Mouse (Mus musculus): ENCODE measurements around the gene Igf2. TPM values are rescaled to one million over a fixed set of nuclear protein-coding genes. Genes with fewer than 3 reads are reported as not detected.

The Igf2 gene
- polyA plus RNA-seq, 1 experiment from 2014 or later = 131 TPM

GRCm38 (mm10) chr7:142655633-142656032 lies 11.0 kb downstream of the Igf2 start:
- H3K4me3 ChIP-seq (ENCODE audit: low read depth, low read length) = no peak overlapping the region
- H3K27me3 ChIP-seq (ENCODE audit: control insufficient read depth, insufficient read depth, low read length) = peaks cover 75% of the 10 kb centered on the region
- ATAC-seq (ENCODE audit: low FRiP score) (no peak), DNase-seq (ENCODE audit: low spot score, missing footprints) (no peak)
- no peaks in the 10 kb centered on the region for H3K36me3 ChIP-seq (ENCODE audit: control insufficient read depth, insufficient read depth, low read length)
- H3K27ac ChIP-seq (ENCODE audit: low read depth, low read length) = no peak overlapping the region
- no peak overlapping the region for H3K9ac ChIP-seq (ENCODE audit: low read length)
- WGBS = 6% methylated on average over 11 of the region's 11 CpGs
- no peak overlapping the region for H3K4me2 ChIP-seq
- H3K4me1 ChIP-seq (ENCODE audit: control insufficient read depth, insufficient read depth, low read length) = peaks cover 16% of the 10 kb centered on the region
- H3K9me3 ChIP-seq (ENCODE audit: control insufficient read depth, low read length) = no peaks in the 10 kb centered on the region

GRCm38 (mm10) chr7:142653726-142654125 lies 12.9 kb downstream of the Igf2 start:
- Histone ChIP-seq H3K4me1 (ENCODE audit: control insufficient read depth, insufficient read depth, low read length) (peaks cover 5% of the 10 kb centered on the region), H3K27ac (ENCODE audit: low read depth, low read length) (no peak overlapping the region), H3K9ac (ENCODE audit: low read length) (no peak overlapping the region), H3K4me3 (ENCODE audit: low read depth, low read length) (no peak overlapping the region), H3K36me3 (ENCODE audit: control insufficient read depth, insufficient read depth, low read length) (no peaks in the 10 kb centered on the region), H3K27me3 (ENCODE audit: control insufficient read depth, insufficient read depth, low read length) (peaks cover 56% of the 10 kb centered on the region), H3K9me3 (ENCODE audit: control insufficient read depth, low read length) (no peaks in the 10 kb centered on the region), H3K4me2 (no peak overlapping the region)
- 5% methylated on average over 18 of the region's 18 CpGs for WGBS
- DNase-seq (ENCODE audit: low spot score, missing footprints) = no peak
- ATAC-seq (ENCODE audit: low FRiP score) = no peak

GRCm38 (mm10) chr7:142646676-142647075 lies 19.9 kb downstream of the Igf2 start:
- Histone ChIP-seq H3K27ac (ENCODE audit: low read depth, low read length) (no peak overlapping the region), H3K27me3 (ENCODE audit: control insufficient read depth, insufficient read depth, low read length) (no peaks in the 10 kb centered on the region), H3K9me3 (ENCODE audit: control insufficient read depth, low read length) (no peaks in the 10 kb centered on the region), H3K9ac (ENCODE audit: low read length) (no peak overlapping the region), H3K36me3 (ENCODE audit: control insufficient read depth, insufficient read depth, low read length) (no peaks in the 10 kb centered on the region), H3K4me3 (ENCODE audit: low read depth, low read length) (no peak overlapping the region), H3K4me1 (ENCODE audit: control insufficient read depth, insufficient read depth, low read length) (no peaks in the 10 kb centered on the region), H3K4me2 (no peak overlapping the region)
- 27% methylated on average over 6 of the region's 6 CpGs for WGBS
- DNase-seq (ENCODE audit: low spot score, missing footprints) (no peak), ATAC-seq (ENCODE audit: low FRiP score) (no peak)

DNA sequence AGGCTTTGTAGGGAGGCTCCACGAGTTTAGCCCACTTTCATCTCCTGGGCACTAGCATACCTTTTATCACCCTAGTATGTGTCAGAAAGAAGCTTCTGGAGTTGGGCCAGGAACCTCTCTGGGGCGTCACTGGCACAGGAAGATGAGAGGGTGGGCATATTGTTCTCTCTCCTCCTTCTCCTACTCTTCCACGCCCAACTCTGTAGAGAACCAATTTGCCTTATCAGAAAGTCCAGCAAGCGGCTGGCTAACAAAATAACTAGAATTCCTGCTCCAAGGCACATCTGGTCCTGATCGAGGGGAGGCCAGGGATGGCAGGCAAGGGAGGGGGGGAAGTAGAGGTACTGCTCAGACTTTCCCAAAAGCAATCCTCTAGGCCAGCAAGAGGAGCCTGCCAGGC lies 21.6 kb downstream of the Igf2 start:
- DNase-seq (ENCODE audit: low spot score, missing footprints) (no peak), ATAC-seq (ENCODE audit: low FRiP score) (no peak)
- Histone ChIP-seq H3K9ac (ENCODE audit: low read length) (no peak overlapping the region), H3K4me1 (ENCODE audit: control insufficient read depth, insufficient read depth, low read length) (no peaks in the 10 kb centered on the region), H3K4me3 (ENCODE audit: low read depth, low read length) (no peak overlapping the region), H3K36me3 (ENCODE audit: control insufficient read depth, insufficient read depth, low read length) (no peaks in the 10 kb centered on the region), H3K27ac (ENCODE audit: low read depth, low read length) (no peak overlapping the region), H3K27me3 (ENCODE audit: control insufficient read depth, insufficient read depth, low read length) (no peaks in the 10 kb centered on the region), H3K9me3 (ENCODE audit: control insufficient read depth, low read length) (no peaks in the 10 kb centered on the region), H3K4me2 (no peak overlapping the region)
- 56% methylated on average over 5 of the region's 5 CpGs for WGBS

- no peak for ATAC-seq (ENCODE audit: low FRiP score)
- Histone ChIP-seq H3K9ac (ENCODE audit: low read length) (no peak overlapping the region), H3K27ac (ENCODE audit: low read depth, low read length) (no peak overlapping the region)
These were observed 30.4 kb downstream of the Igf2 start for GRCm38 (mm10) chr7:142636178-142636577.

GRCm38 (mm10) chr7:142630691-142631090 lies 35.9 kb downstream of the Igf2 start:
- no peak overlapping the region for H3K9ac ChIP-seq (ENCODE audit: low read length)
- no peaks in the 10 kb centered on the region for H3K27me3 ChIP-seq (ENCODE audit: control insufficient read depth, insufficient read depth, low read length)
- H3K9me3 ChIP-seq (ENCODE audit: control insufficient read depth, low read length) = no peaks in the 10 kb centered on the region
- no peak overlapping the region for H3K4me2 ChIP-seq
- H3K4me1 ChIP-seq (ENCODE audit: control insufficient read depth, insufficient read depth, low read length) = no peaks in the 10 kb centered on the region
- no peak for ATAC-seq (ENCODE audit: low FRiP score)
- H3K36me3 ChIP-seq (ENCODE audit: control insufficient read depth, insufficient read depth, low read length) = no peaks in the 10 kb centered on the region
- no peak overlapping the region for H3K27ac ChIP-seq (ENCODE audit: low read depth, low read length)
- no peak overlapping the region for H3K4me3 ChIP-seq (ENCODE audit: low read depth, low read length)
- DNase-seq (ENCODE audit: low spot score, missing footprints) = no peak
- 87% methylated on average over 10 of the region's 10 CpGs for WGBS

More at GRCm38 (mm10) chr7:142636178-142636577, 30.4 kb downstream of the Igf2 start:
- H3K4me1 ChIP-seq (ENCODE audit: control insufficient read depth, insufficient read depth, low read length) = no peaks in the 10 kb centered on the region
- no peak overlapping the region for H3K4me3 ChIP-seq (ENCODE audit: low read depth, low read length)
- no peaks in the 10 kb centered on the region for H3K27me3 ChIP-seq (ENCODE audit: control insufficient read depth, insufficient read depth, low read length)
- H3K4me2 ChIP-seq = no peak overlapping the region
- no peaks in the 10 kb centered on the region for H3K36me3 ChIP-seq (ENCODE audit: control insufficient read depth, insufficient read depth, low read length)
- no peak for DNase-seq (ENCODE audit: low spot score, missing footprints)
- H3K9me3 ChIP-seq (ENCODE audit: control insufficient read depth, low read length) = no peaks in the 10 kb centered on the region

- H3K27me3 ChIP-seq (ENCODE audit: control insufficient read depth, insufficient read depth, low read length) = no peaks in the 10 kb centered on the region
- no peaks in the 10 kb centered on the region for H3K4me1 ChIP-seq (ENCODE audit: control insufficient read depth, insufficient read depth, low read length)
- WGBS = 85% methylated on average over 6 of the region's 6 CpGs
- H3K9me3 ChIP-seq (ENCODE audit: control insufficient read depth, low read length) = no peaks in the 10 kb centered on the region
- no peaks in the 10 kb centered on the region for H3K36me3 ChIP-seq (ENCODE audit: control insufficient read depth, insufficient read depth, low read length)
- ATAC-seq (ENCODE audit: low FRiP score) (no peak), DNase-seq (ENCODE audit: low spot score, missing footprints) (no peak)
- no peak overlapping the region for H3K4me3 ChIP-seq (ENCODE audit: low read depth, low read length)
- H3K9ac ChIP-seq (ENCODE audit: low read length) = no peak overlapping the region
- no peak overlapping the region for H3K27ac ChIP-seq (ENCODE audit: low read depth, low read length)
- no peak overlapping the region for H3K4me2 ChIP-seq
These were observed 36.8 kb downstream of the Igf2 start for GRCm38 (mm10) chr7:142629806-142630205.

DNA sequence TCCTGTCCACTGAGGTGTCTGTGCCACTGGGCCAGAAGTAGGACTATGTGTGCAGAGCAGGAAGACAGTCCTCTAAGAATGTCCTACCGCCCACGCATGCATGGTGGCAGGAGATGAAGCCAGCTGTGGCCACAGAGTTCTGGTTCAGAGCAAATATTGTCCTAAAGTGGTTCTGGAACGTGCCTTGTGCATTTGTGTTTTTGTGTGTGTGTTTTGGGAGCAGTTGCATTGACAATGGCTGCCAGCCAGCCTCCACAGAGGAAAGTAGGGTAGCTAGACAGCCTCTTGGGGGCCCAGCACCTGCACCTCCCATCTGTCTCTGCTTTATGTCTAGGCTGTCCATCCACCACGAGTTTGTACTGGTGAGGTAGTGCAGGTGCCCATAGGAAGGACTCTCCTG lies 44.4 kb downstream of the Igf2 start:
- H3K27ac ChIP-seq (ENCODE audit: low read depth, low read length) = no peak overlapping the region
- no peak overlapping the region for H3K4me3 ChIP-seq (ENCODE audit: low read depth, low read length)
- 90% methylated on average over 4 of the region's 4 CpGs for WGBS
- DNase-seq (ENCODE audit: low spot score, missing footprints) (no peak), ATAC-seq (ENCODE audit: low FRiP score) (no peak)
- H3K4me2 ChIP-seq = no peak overlapping the region
- no peaks in the 10 kb centered on the region for H3K4me1 ChIP-seq (ENCODE audit: control insufficient read depth, insufficient read depth, low read length)
- no peak overlapping the region for H3K9ac ChIP-seq (ENCODE audit: low read length)
- no peaks in the 10 kb centered on the region for H3K9me3 ChIP-seq (ENCODE audit: control insufficient read depth, low read length)
- H3K36me3 ChIP-seq (ENCODE audit: control insufficient read depth, insufficient read depth, low read length) = no peaks in the 10 kb centered on the region
- no peaks in the 10 kb centered on the region for H3K27me3 ChIP-seq (ENCODE audit: control insufficient read depth, insufficient read depth, low read length)

DNA sequence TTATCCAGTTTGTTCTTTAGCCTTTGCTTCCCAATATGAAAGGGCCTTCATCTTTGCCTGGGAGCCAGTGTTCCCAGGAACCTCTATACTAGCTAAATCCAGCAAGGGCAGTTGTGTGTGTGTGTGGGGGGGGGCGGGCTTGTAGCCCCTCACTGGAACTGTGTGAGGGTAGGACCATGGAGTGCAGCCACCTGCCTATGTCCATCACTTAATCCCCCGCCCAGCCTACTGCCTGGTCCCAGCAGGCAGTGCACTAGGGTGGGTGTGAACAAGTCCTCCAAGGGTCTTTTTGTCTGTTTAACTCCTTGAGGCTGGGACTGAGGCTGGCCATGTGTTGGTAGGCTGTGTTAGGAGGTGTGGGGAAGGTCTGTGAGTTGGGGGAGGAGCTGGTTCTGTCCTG lies 53.5 kb downstream of the Igf2 start:
- peaks cover 4% of the 10 kb centered on the region; the same call in 1 of the 2 replicates for H3K4me1 ChIP-seq (ENCODE audit: control insufficient read depth, insufficient read depth, low read length)
- no peak overlapping the region for H3K4me2 ChIP-seq
- no peak overlapping the region for H3K4me3 ChIP-seq (ENCODE audit: low read depth, low read length)
- no peak overlapping the region for H3K9ac ChIP-seq (ENCODE audit: low read length)
- H3K27me3 ChIP-seq (ENCODE audit: control insufficient read depth, insufficient read depth, low read length) = no peaks in the 10 kb centered on the region
- ATAC-seq (ENCODE audit: low FRiP score) = no peak
- no peak overlapping the region for H3K27ac ChIP-seq (ENCODE audit: low read depth, low read length)
- 56% methylated on average over 2 of the region's 2 CpGs for WGBS
- H3K36me3 ChIP-seq (ENCODE audit: control insufficient read depth, insufficient read depth, low read length) = no peaks in the 10 kb centered on the region
- DNase-seq (ENCODE audit: low spot score, missing footprints) = no peak
- no peaks in the 10 kb centered on the region for H3K9me3 ChIP-seq (ENCODE audit: control insufficient read depth, low read length)
